Mouse (Mus musculus): ENCODE data around the gene Gm15114. TPM values are rescaled to one million over a fixed set of nuclear protein-coding genes. Genes with fewer than 3 reads are reported as not detected.

Gm15114 gene
- not detected for total RNA-seq (2023)

GRCm38 (mm10) chrX:148488649-148489048 lies at the start of gene Gm15114:
TSS of gene Gm15114 (plus strand) at chrX:148488949.

Other genes starting within 250 kb of the Gm15114 start
- not detected for gene Gm8334, start 126.2 kb downstream of the Gm15114 start, total RNA-seq (2023)
- not detected for gene Gm15127, start 174.6 kb downstream of the Gm15114 start, total RNA-seq (2023)

All from CD4-positive naive resting alpha-beta T cell, adult 57 days (primary cell).